Mouse (Mus musculus): Measurements from ENCODE around the gene Micall1. TPM values are rescaled to one million over a fixed set of nuclear protein-coding genes. Genes with fewer than 3 reads are reported as not detected.

Micall1 gene
- polyA plus RNA-seq, 1 experiment from 2014 or later: 11.9 TPM

DNA sequence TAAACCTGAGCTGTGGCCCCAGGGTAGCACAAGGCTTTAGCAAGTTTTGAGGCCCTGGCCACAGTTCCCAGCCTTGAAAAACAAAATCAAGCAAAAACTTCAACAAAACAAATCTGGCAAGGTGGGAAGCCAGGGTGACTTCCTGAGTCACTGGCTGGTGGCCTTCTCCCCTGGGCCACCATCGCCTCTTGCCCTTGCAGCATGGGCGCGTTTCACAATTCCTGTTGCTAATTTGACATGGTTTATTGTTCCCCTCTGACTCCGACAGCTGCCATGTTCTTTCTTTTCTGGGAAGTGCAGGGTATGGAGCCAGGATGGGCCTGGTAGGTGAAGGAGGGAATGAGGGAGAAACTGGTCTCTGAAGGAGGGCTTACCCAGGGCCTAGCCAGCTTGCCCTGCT is 13.4 kb downstream of the Micall1 start:
- 79% methylated on average over 4 of the region's 4 CpGs for WGBS
- Histone ChIP-seq H3K4me2 (no peak overlapping the region), H3K36me3 (peaks cover 37% of the 10 kb centered on the region)

GRCm38 (mm10) chr15:79122546-79122945 is 13.8 kb downstream of the Micall1 start:
- Histone ChIP-seq H3K9me3 (no peaks in the 10 kb centered on the region), H3K36me3 (peaks cover 42% of the 10 kb centered on the region), H3K4me3 (replicated peaks) (no peak overlapping the region), H3K4me1 (no peaks in the 10 kb centered on the region), H3K9ac (no peak overlapping the region), H3K27ac (no peak overlapping the region), H3K27me3 (replicated peaks) (no peaks in the 10 kb centered on the region), H3K4me2 (no peak overlapping the region)
- ATAC-seq (ENCODE audit: insufficient read depth, low FRiP score, low read depth): no peak
- 84% methylated on average over 13 of the region's 13 CpGs for WGBS

More for the DNA sequence above, 13.4 kb downstream of the Micall1 start:
- no peak overlapping the region for H3K9ac ChIP-seq
- H3K4me3 ChIP-seq (replicated peaks): no peak overlapping the region
- H3K27me3 ChIP-seq (replicated peaks): no peaks in the 10 kb centered on the region
- no peak for ATAC-seq (ENCODE audit: insufficient read depth, low FRiP score, low read depth)
- H3K4me1 ChIP-seq: no peaks in the 10 kb centered on the region
- no peaks in the 10 kb centered on the region for H3K9me3 ChIP-seq
- H3K27ac ChIP-seq: no peak overlapping the region

GRCm38 (mm10) chr15:79123751-79124150 is 15.1 kb downstream of the Micall1 start:
- no peak overlapping the region for H3K9ac ChIP-seq
- 85% methylated on average over 6 of the region's 6 CpGs for WGBS
- no peaks in the 10 kb centered on the region for H3K27me3 ChIP-seq (replicated peaks)
- peaks cover 52% of the 10 kb centered on the region for H3K36me3 ChIP-seq
- no peaks in the 10 kb centered on the region for H3K9me3 ChIP-seq
- no peak for ATAC-seq (ENCODE audit: insufficient read depth, low FRiP score, low read depth)
- no peak overlapping the region for H3K4me3 ChIP-seq (replicated peaks)
- no peak overlapping the region for H3K27ac ChIP-seq
- no peaks in the 10 kb centered on the region for H3K4me1 ChIP-seq
- no peak overlapping the region for H3K4me2 ChIP-seq

DNA sequence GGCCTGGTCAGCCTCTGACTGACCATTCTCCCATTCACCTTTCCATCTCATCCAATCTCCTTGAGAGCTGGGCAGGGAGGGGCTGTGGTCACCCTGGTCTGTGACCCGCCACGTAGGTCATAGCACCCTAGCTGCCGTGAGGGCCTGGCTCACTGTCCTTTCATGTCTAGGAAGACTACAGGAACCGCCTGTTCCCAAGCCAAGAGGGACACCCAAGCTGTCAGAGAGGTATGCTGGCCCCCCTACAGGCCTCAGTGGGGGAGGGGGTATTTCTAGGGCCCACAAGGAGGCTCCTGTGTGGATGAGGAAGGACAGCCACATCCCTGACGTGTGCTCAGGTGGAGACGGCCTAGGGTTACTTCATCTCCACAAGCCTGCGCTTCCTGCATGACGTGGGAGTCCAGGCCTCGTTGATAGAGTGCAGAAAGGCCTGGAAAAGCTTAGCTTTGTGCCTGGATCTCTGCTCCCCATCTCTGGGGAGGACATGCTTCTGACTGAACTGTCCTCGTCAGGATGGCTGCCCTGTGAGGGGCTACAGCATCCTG is 15.7 kb downstream of the Micall1 start:
- H3K36me3 ChIP-seq: peaks cover 55% of the 10 kb centered on the region
- no peak overlapping the region for H3K4me3 ChIP-seq (replicated peaks)
- no peaks in the 10 kb centered on the region for H3K27me3 ChIP-seq (replicated peaks)
- no peak overlapping the region for H3K27ac ChIP-seq
- H3K9ac ChIP-seq: no peak overlapping the region
- WGBS: 84% methylated on average over 10 of the region's 10 CpGs
- H3K9me3 ChIP-seq: no peaks in the 10 kb centered on the region
- no peak overlapping the region for H3K4me2 ChIP-seq
- no peak for ATAC-seq (ENCODE audit: insufficient read depth, low FRiP score, low read depth)
- no peaks in the 10 kb centered on the region for H3K4me1 ChIP-seq

DNA sequence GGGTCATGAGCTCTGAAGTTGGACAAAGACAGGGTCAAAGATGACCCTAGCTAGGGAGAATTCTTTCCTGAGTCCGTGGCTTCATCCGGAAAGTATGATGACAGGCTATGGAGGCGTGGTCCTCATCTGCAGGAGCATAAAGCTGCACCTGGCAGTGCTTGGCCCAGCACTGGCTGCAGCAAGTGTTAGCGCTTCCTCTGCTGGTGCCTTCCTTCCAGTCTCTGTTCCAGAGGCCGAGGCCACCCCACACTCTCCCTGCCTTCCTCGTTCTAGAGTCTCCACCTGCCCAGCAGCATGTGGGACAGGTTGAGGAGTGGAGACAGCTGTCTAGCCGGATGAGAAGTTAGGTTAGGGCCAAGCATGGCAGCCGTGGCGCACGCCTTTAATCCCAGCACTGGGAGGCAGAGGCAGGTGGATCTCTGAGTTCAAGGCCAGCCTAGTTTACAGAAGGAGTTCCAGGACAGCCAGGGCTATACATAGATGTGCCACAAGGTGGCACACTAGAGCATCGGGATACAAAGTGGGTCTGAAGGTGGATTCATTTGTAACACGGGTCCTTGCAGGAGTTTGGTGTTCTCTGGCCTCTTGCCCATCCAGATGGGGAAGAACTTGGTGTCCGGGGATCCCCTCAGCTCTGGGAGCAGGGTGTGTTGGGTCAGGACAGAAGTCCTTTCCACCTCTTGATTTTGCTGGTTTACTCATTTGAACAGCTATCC is 17.7 kb downstream of the Micall1 start:
- ATAC-seq (ENCODE audit: insufficient read depth, low FRiP score, low read depth): no peak
- H3K36me3 ChIP-seq: peaks cover 58% of the 10 kb centered on the region
- H3K9me3 ChIP-seq: no peaks in the 10 kb centered on the region
- H3K27ac ChIP-seq: no peak overlapping the region
- no peak overlapping the region for H3K9ac ChIP-seq
- WGBS: 79% methylated on average over 13 of the region's 13 CpGs
- no peaks in the 10 kb centered on the region for H3K4me1 ChIP-seq
- no peak overlapping the region for H3K4me3 ChIP-seq (replicated peaks)
- no peaks in the 10 kb centered on the region for H3K27me3 ChIP-seq (replicated peaks)
- no peak overlapping the region for H3K4me2 ChIP-seq

GRCm38 (mm10) chr15:79127101-79127500 is 18.4 kb downstream of the Micall1 start:
- Histone ChIP-seq H3K9me3 (no peaks in the 10 kb centered on the region), H3K27me3 (replicated peaks) (no peaks in the 10 kb centered on the region), H3K4me3 (replicated peaks) (no peak overlapping the region), H3K4me2 (no peak overlapping the region), H3K9ac (no peak overlapping the region), H3K27ac (no peak overlapping the region), H3K4me1 (no peaks in the 10 kb centered on the region), H3K36me3 (peaks cover 52% of the 10 kb centered on the region)
- WGBS: 90% methylated on average over 12 of the region's 12 CpGs
- no peak for ATAC-seq (ENCODE audit: insufficient read depth, low FRiP score, low read depth)

- H3K4me2 ChIP-seq: no peak overlapping the region
- no peaks in the 10 kb centered on the region for H3K27me3 ChIP-seq (replicated peaks)
- ATAC-seq (ENCODE audit: insufficient read depth, low FRiP score, low read depth): no peak
- H3K9me3 ChIP-seq: no peaks in the 10 kb centered on the region
- no peak overlapping the region for H3K4me3 ChIP-seq (replicated peaks)
- H3K9ac ChIP-seq: no peak overlapping the region
- H3K27ac ChIP-seq: no peak overlapping the region
- H3K36me3 ChIP-seq: peaks cover 44% of the 10 kb centered on the region
- H3K4me1 ChIP-seq: no peaks in the 10 kb centered on the region
- WGBS: 93% methylated on average over 5 of the region's 5 CpGs
Observed at GRCm38 (mm10) chr15:79128208-79128607, 19.5 kb downstream of the Micall1 start.

- no peak overlapping the region for H3K9ac ChIP-seq
- H3K36me3 ChIP-seq: peaks cover 52% of the 10 kb centered on the region
- H3K9me3 ChIP-seq: no peaks in the 10 kb centered on the region
- no peak for ATAC-seq (ENCODE audit: insufficient read depth, low FRiP score, low read depth)
- 72% methylated on average over 7 of the region's 7 CpGs for WGBS
- H3K4me2 ChIP-seq: no peak overlapping the region
- H3K4me1 ChIP-seq: no peaks in the 10 kb centered on the region
- H3K27ac ChIP-seq: no peak overlapping the region
- no peaks in the 10 kb centered on the region for H3K27me3 ChIP-seq (replicated peaks)
- H3K4me3 ChIP-seq (replicated peaks): no peak overlapping the region
Observed at GRCm38 (mm10) chr15:79129311-79129710, 20.6 kb downstream of the Micall1 start.

DNA sequence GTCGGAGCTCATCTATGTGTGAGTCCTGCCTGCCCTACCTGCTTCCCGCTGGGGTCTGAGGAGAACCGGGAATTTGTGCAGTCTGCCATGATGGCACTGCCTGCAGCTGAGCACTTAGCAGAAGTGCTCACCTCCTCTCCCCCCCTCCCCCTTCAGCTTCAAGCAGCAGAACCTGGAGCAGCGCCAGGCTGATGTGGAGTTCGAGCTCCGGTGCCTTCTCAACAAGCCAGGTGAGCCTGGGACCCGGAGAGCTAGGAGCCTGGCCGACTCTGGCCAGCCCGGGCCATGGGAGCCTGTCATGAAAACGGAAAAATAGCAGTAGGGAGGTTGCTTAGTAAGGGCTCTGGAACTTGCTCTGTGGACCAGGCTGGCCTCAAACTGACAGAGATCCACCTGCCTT is 22.1 kb downstream of the Micall1 start:
- peaks cover 44% of the 10 kb centered on the region for H3K36me3 ChIP-seq
- WGBS: 81% methylated on average over 10 of the region's 10 CpGs
- H3K27me3 ChIP-seq (replicated peaks): no peaks in the 10 kb centered on the region

DNA sequence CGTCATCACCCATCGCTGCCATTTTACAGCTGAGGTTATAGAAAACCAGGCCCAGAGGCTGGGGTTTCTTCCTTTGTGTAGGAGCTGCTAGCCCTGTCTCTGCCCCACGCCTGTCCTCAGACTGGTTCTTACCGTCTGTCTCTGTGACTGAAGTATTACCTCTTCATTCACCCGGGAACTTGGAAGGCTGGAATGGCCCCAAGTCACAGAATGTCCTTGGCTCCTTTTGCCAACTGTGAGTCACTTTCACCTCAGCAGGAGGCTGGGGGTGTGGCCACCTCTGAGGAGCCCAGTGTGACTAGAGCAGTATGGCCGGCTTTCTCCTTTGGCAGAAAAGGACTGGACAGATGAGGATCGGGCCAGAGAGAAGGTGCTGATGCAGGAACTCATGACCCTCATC is 22.7 kb downstream of the Micall1 start:
- ATAC-seq (ENCODE audit: insufficient read depth, low FRiP score, low read depth): no peak
- H3K9me3 ChIP-seq: no peaks in the 10 kb centered on the region
- WGBS: 61% methylated on average over 7 of the region's 7 CpGs
- 0 out of 2 replicates have a peak overlapping the region, but pooled peaks have one; percentile 16 for H3K27ac ChIP-seq
- no peak overlapping the region for H3K4me2 ChIP-seq
- peaks cover 42% of the 10 kb centered on the region for H3K36me3 ChIP-seq
- H3K4me1 ChIP-seq: no peaks in the 10 kb centered on the region
- no peak overlapping the region for H3K4me3 ChIP-seq (replicated peaks)
- no peaks in the 10 kb centered on the region for H3K27me3 ChIP-seq (replicated peaks)
- no peak overlapping the region for H3K9ac ChIP-seq

More for the DNA sequence above, 22.1 kb downstream of the Micall1 start:
- Histone ChIP-seq H3K9me3 (no peaks in the 10 kb centered on the region), H3K4me3 (replicated peaks) (no peak overlapping the region), H3K4me1 (no peaks in the 10 kb centered on the region), H3K27ac (no peak overlapping the region), H3K4me2 (no peak overlapping the region), H3K9ac (no peak overlapping the region)
- ATAC-seq (ENCODE audit: insufficient read depth, low FRiP score, low read depth): no peak

DNA sequence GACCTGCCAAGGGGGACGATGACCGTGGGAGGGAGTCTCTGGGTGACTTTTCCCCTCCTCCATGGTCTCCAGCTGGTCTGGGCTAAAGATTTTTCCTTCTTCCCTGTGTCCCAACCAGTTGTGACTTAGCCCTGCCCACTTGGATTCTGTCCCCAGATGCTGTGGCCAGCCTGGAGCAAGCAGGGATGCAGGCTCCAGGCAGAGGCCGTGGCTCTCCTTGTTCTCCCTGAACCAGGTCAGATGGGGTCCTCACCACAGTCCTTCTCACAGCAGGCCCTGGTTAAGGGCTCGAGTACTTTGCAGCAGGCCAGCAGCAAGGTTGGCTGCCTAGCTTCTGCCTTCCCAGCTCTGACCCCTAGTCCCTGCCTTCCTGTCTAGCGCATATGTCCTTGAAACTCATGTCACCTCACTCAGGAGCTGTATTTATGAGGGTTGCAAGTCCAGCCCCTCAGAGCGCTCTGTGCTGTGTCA is 24.5 kb downstream of the Micall1 start:
- WGBS: 79% methylated on average over 6 of the region's 6 CpGs
- Histone ChIP-seq H3K9ac (no peak overlapping the region), H3K4me3 (replicated peaks) (no peak overlapping the region), H3K4me1 (no peaks in the 10 kb centered on the region), H3K4me2 (no peak overlapping the region), H3K36me3 (peaks cover 26% of the 10 kb centered on the region), H3K27ac (no peak overlapping the region), H3K9me3 (no peaks in the 10 kb centered on the region), H3K27me3 (replicated peaks) (no peaks in the 10 kb centered on the region)
- no peak for ATAC-seq (ENCODE audit: insufficient read depth, low FRiP score, low read depth)

GRCm38 (mm10) chr15:79134496-79135270 is 26.0 kb downstream of the Micall1 start:
- no peaks in the 10 kb centered on the region for H3K27me3 ChIP-seq (replicated peaks)
- H3K4me2 ChIP-seq: no peak overlapping the region
- H3K36me3 ChIP-seq: peaks cover 16% of the 10 kb centered on the region
- H3K4me3 ChIP-seq (replicated peaks): no peak overlapping the region
- ATAC-seq (ENCODE audit: insufficient read depth, low FRiP score, low read depth): no peak
- no peak overlapping the region for H3K27ac ChIP-seq
- WGBS: 84% methylated on average over 9 of the region's 9 CpGs
- no peak overlapping the region for H3K9ac ChIP-seq
- H3K4me1 ChIP-seq: no peaks in the 10 kb centered on the region
- no peaks in the 10 kb centered on the region for H3K9me3 ChIP-seq
